Mouse (Mus musculus): ENCODE measurements around the gene Speer4d. TPM values are rescaled to one million over a fixed set of nuclear protein-coding genes. Genes with fewer than 3 reads are reported as not detected.
"Not testable (repeated sequence)": the region's sequence is repeated elsewhere in the genome, so short reads cannot be mapped to it uniquely, and the experiment has no call there.

The Speer4d gene
- polyA plus RNA-seq, 1 experiment from 2014 or later: not detected

DNA sequence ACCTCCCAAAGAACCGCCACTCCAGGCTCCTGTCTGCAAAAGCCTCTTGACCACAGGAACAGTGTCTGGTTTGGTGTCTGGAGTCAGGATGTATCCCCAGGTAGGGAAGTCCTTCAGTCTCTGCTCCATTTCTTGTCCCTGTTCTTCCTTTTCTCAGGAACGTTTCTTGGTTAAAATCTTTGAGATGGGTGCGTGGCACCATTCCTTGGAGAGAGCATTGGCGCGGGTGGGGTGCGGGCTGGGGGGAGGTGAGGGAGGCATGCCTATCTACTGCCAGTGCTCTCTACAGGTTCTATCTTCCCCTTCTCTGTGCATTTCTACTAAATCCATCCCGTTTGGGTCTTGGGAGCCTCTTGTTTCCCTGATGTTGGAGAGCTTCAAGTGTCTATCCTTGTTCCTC, 45.0 kb downstream of the Speer4d start:
- not testable (repeated sequence) for DNase-seq (ENCODE audit: low spot score)

DNA sequence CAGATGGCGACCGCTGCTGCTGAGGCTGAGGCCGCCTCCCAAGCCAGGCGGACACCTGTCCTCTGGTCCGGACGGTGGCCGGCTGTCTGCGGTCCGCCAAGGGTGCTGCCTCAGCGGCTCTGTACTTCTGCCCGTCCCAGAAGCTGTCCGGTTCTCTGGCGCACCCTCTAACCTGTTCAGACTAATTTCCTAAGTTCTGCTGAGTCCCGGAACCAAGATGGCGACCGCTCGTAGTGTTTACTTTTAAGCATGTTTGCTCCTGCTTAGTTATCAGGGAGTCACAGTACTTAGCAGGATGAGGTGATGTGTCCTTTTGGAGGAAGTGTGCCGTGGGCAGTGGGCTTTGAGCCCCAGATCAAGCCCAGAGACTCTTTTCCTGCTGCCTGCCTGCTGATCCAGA, 51.9 kb downstream of the Speer4d start:
- peak; percentile 1 for DNase-seq (ENCODE audit: low spot score)

Other genes starting within 250 kb of the Speer4d start
- gene Gm21149, start 142.5 kb upstream of the Speer4d start, polyA plus RNA-seq (2015; fragmentation: Nextera tagmentation; extraction: Ambion mirVana): 0.17 and 0.50 TPM in 2 replicates
- gene Gm21190, start 89.8 kb upstream of the Speer4d start, polyA plus RNA-seq (2015; fragmentation: Nextera tagmentation; extraction: Ambion mirVana): 0.17 and 0.27 TPM in 2 replicates
- gene Gm21083, start 41.7 kb upstream of the Speer4d start, polyA plus RNA-seq (2015; fragmentation: Nextera tagmentation; extraction: Ambion mirVana): 0.28 and 0.33 TPM in 2 replicates
- gene 4930572O03Rik, start 38.0 kb downstream of the Speer4d start, polyA plus RNA-seq (2015; fragmentation: Nextera tagmentation; extraction: Ambion mirVana): not detected in 2 replicates
- gene Speer4c, start 95.2 kb downstream of the Speer4d start, polyA plus RNA-seq (2015; fragmentation: Nextera tagmentation; extraction: Ambion mirVana): 0.72 and 0.82 TPM in 2 replicates